9 mouse cellular contexts compared by ENCODE assay signal in genomic region chr10:93168067-93168466, GRCm38 (mm10). TPM values are rescaled to one million over a fixed set of nuclear protein-coding genes. Genes with fewer than 3 reads are reported as not detected.
DNase-seq lines count a peak whose midpoint lies in the region; ATAC-seq and TF ChIP-seq lines count a peak whose summit lies in the region.
"Had no signal": no experiment of that assay in that cellular context is flagged by ENCODE, and none has a peak within 500 bp of the region (broad histone marks: within the 10 kb centered on the region; RNA-seq: fewer than 3 reads in every experiment).

No protein-coding gene starts in this region.

- H3K36me3 ChIP-seq in hindbrain, embryonic 10.5 days = peaks cover 8% of the 10 kb centered on the region; the same call in 1 of the 2 replicates
- no peaks in the 10 kb centered on the region for H3K36me3 ChIP-seq in hindbrain, embryonic 11.5 days (ENCODE audit: control insufficient read depth, insufficient read depth, low read length)
- H3K36me3 ChIP-seq in liver, embryonic 14.5 days (replicated peaks; ENCODE audit: control insufficient read depth, insufficient read depth, low read depth) = no peaks in the 10 kb centered on the region; the same call in 1 of the 2 replicates

- no peak overlapping the region for H3K9ac ChIP-seq in hindbrain, embryonic 11.5 days (ENCODE audit: low read depth, low read length)
- H3K9ac ChIP-seq in liver, embryonic 14.5 days (replicated peaks) = no peak overlapping the region

- TF ChIP-seq CTCF in liver, embryonic 14.5 days (IDR thresholded peaks at IDR 0.05; ENCODE audit: low read depth) = no peak

- TF ChIP-seq EP300 in liver, embryonic 14.5 days (IDR thresholded peaks at IDR 0.05; ENCODE audit: low read depth) = no peak

- no peak for DNase-seq in hindbrain, embryonic 10.5 days (ENCODE audit: low spot score)
- no peak for DNase-seq in hindbrain, embryonic 11.5 days (ENCODE audit: low spot score)
- DNase-seq in A20 (ENCODE audit: low read depth, low spot score) (peak; percentile 70), R1 (ENCODE audit: low read depth, low spot score) (peak; percentile 64)
- DNase-seq in liver, embryonic 14.5 days (ENCODE audit: low read depth in 3 of 3, low spot score in 3 of 3) = no peak
- DNase-seq in urinary bladder, adult 18-20 months (ENCODE audit: low spot score in 2 of 2) = no peak
- DNase-seq in spleen, postnatal 14 days (ENCODE audit: low spot score in 2 of 2) = no peak
- no peak for DNase-seq in cerebellum, postnatal 25 days
- DNase-seq: lung, postnatal 14 days had no signal

- no peak for ATAC-seq in hindbrain, embryonic 11.5 days (ENCODE audit: low FRiP score)
- no peak for ATAC-seq in liver, embryonic 14.5 days (ENCODE audit: insufficient read depth)

- H3K9me3 ChIP-seq in hindbrain, embryonic 10.5 days = no peaks in the 10 kb centered on the region
- no peaks in the 10 kb centered on the region for H3K9me3 ChIP-seq in hindbrain, embryonic 11.5 days (ENCODE audit: control insufficient read depth, low read length)
- no peaks in the 10 kb centered on the region for H3K9me3 ChIP-seq in liver, embryonic 14.5 days (ENCODE audit: control insufficient read depth, low read length)

- no peak overlapping the region for H3K4me3 ChIP-seq in hindbrain, embryonic 10.5 days
- no peak overlapping the region for H3K4me3 ChIP-seq in hindbrain, embryonic 11.5 days (ENCODE audit: low read depth, low read length)
- no peak overlapping the region for H3K4me3 ChIP-seq in liver, embryonic 14.5 days (ENCODE audit: insufficient read depth in 1 of 2, low read depth in 2 of 2, low read length in 2 of 2)

- H3K4me2 ChIP-seq in hindbrain, embryonic 11.5 days (replicated peaks; ENCODE audit: low read depth, low read length) = no peak overlapping the region
- H3K4me2 ChIP-seq in liver, embryonic 14.5 days (ENCODE audit: low read depth) = peak overlapping the region; percentile 77

- WGBS in hindbrain, embryonic 10.5 days = 36% methylated on average over 4 of the region's 4 CpGs
- 32% methylated on average over 4 of the region's 4 CpGs for WGBS in hindbrain, embryonic 11.5 days
- WGBS in liver, embryonic 14.5 days (ENCODE audit: insufficient replicate concordance) = 19% methylated on average over 4 of the region's 4 CpGs

- H3K27me3 ChIP-seq in hindbrain, embryonic 10.5 days (ENCODE audit: insufficient read depth, poor library complexity, severe bottlenecking) = no peaks in the 10 kb centered on the region
- H3K27me3 ChIP-seq in hindbrain, embryonic 11.5 days (ENCODE audit: control insufficient read depth, insufficient read depth, low read length) = no peaks in the 10 kb centered on the region
- no peaks in the 10 kb centered on the region for H3K27me3 ChIP-seq in liver, embryonic 14.5 days (ENCODE audit: control insufficient read depth, insufficient read depth, low read length)

- H3K27ac ChIP-seq in hindbrain, embryonic 10.5 days = peak overlapping the region; percentile 47; the same call in 1 of the 2 replicates
- no peak overlapping the region for H3K27ac ChIP-seq in hindbrain, embryonic 11.5 days (ENCODE audit: low read depth, low read length)
- no peak overlapping the region; the same call in 1 of the 2 replicates for H3K27ac ChIP-seq in liver, embryonic 14.5 days

- H3K4me1 ChIP-seq in hindbrain, embryonic 10.5 days (replicated peaks) = peaks cover 57% of the 10 kb centered on the region
- peaks cover 15% of the 10 kb centered on the region; the same call in 1 of the 2 replicates for H3K4me1 ChIP-seq in hindbrain, embryonic 11.5 days (replicated peaks; ENCODE audit: control insufficient read depth, insufficient read depth, low read length)
- H3K4me1 ChIP-seq in liver, embryonic 14.5 days (replicated peaks; ENCODE audit: control insufficient read depth in 2 of 2, insufficient read depth in 2 of 2, low read length in 1 of 2) = peaks cover 31 to 40% of the 10 kb centered on the region in 2 experiments

RNA-seq across cellular contexts. Expression of gene Cdk17, which starts 7.4 kb away (rescaled TPM):
- polyA plus RNA-seq in hindbrain, embryonic 10.5 days (2016; fragmentation: Nextera tagmentation; extraction: Ambion mirVana) = 20.6 and 22.6 TPM in 2 replicates
- polyA plus RNA-seq in hindbrain, embryonic 11.5 days (2014; fragmentation: Nextera tagmentation; extraction: Ambion mirVana) = 37.3 and 44.5 TPM in 2 replicates
- 7.2 and 10.5 TPM in 2 replicates for polyA plus RNA-seq in liver, embryonic 14.5 days (2012; rRNA removed)
- polyA plus RNA-seq in liver, embryonic 14.5 days (2014; fragmentation: Nextera tagmentation; extraction: Ambion mirVana) = 12.9 and 15.1 TPM in 2 replicates

Comparison
In these comparisons a context has a peak if more than half of its experiments do, and no peak if none do; other contexts are left out.
1. DNase-seq: peak in A20 (single experiment) and R1 (single experiment); none in hindbrain, embryonic 10.5 days (single experiment), hindbrain, embryonic 11.5 days (single experiment), liver, embryonic 14.5 days (0 of 3), urinary bladder, adult 18-20 months (0 of 2), spleen, postnatal 14 days (0 of 2) and cerebellum, postnatal 25 days (0 of 2).